Mouse (Mus musculus) myocyte (in vitro differentiated cells): ENCODE results near the gene Ldlrad3. TPM values are rescaled to one million over a fixed set of nuclear protein-coding genes. Genes with fewer than 3 reads are reported as not detected.

Experiments
- H3K27me3 ChIP-seq: one replicate; pipeline ENCODE4 v1.6.1; 2011; ENCODE audit not compliant: control insufficient read depth, insufficient read depth, insufficient read length
- H3K36me3 ChIP-seq: one replicate; pipeline ENCODE4 v1.6.1; 2011; ENCODE audit not compliant: control insufficient read depth, insufficient read depth
- H3K4me2 ChIP-seq: one replicate; pipeline ENCODE4 v1.6.1; 2011; ENCODE audit warnings: low read depth, control low read depth
- H3K4me3 ChIP-seq: one replicate; pipeline ENCODE4 v1.5.1; 2011; ENCODE audit warnings: mild to moderate bottlenecking, control low read depth, moderate library complexity
- H3K79me2 ChIP-seq: one replicate; pipeline ENCODE4 v1.6.1; 2011; ENCODE audit not compliant: control insufficient read depth, insufficient read depth
- H3ac ChIP-seq: one replicate; pipeline ENCODE4 v1.6.1; 2011; ENCODE audit not compliant: control insufficient read depth, insufficient read length
- CEBPB ChIP-seq: IDR thresholded peaks from 2 replicates; pipeline ENCODE4 v1.6.1; 2011; ENCODE audit warnings: mild to moderate bottlenecking, moderate library complexity; ENCODE audit not compliant: poor library complexity, insufficient read depth, severe bottlenecking
- E2F4 ChIP-seq: IDR thresholded peaks from one replicate; pipeline ENCODE4 v1.6.1; 2011; ENCODE audit warnings: mild to moderate bottlenecking, control low read depth, moderate library complexity; ENCODE audit not compliant: insufficient read depth
- MAX ChIP-seq: IDR thresholded peaks from one replicate; pipeline ENCODE4 v1.6.1; 2011; ENCODE audit warnings: low read depth, mild to moderate bottlenecking, control low read depth
- MYOD1 ChIP-seq, 3 experiments: IDR thresholded peaks; one replicate each; pipeline ENCODE4 v1.6.1; 2011; ENCODE audit warnings: control low read depth in 2 of 3, low read depth in 2 of 3, mild to moderate bottlenecking in 2 of 3, moderate library complexity in 1 of 3; ENCODE audit not compliant: insufficient read length in 2 of 3, control insufficient read depth in 1 of 3
- MYOG ChIP-seq, 3 experiments: IDR thresholded peaks; one replicate each; pipeline ENCODE4 v1.6.1; 2011; ENCODE audit warnings: control low read depth in 2 of 3, low read depth in 2 of 3, mild to moderate bottlenecking in 2 of 3; ENCODE audit not compliant: insufficient read length in 2 of 3, control insufficient read depth in 1 of 3, insufficient read depth in 1 of 3
- POLR2A ChIP-seq: IDR thresholded peaks from one replicate; pipeline ENCODE4 v1.6.1; 2011; ENCODE audit warnings: low read depth, mild to moderate bottlenecking, control low read depth, moderate library complexity; ENCODE audit not compliant: insufficient read length
- POLR2AphosphoS2 ChIP-seq: IDR thresholded peaks from one replicate; pipeline ENCODE4 v1.6.1; 2011; ENCODE audit warnings: low read depth, control low read depth; ENCODE audit not compliant: insufficient read length
- REST ChIP-seq: IDR thresholded peaks from one replicate; pipeline ENCODE4 v1.6.1; 2011; ENCODE audit warnings: mild to moderate bottlenecking, control low read depth, moderate library complexity; ENCODE audit not compliant: insufficient read depth, insufficient read length
- SRF ChIP-seq: IDR thresholded peaks from one replicate; pipeline ENCODE4 v1.6.1; 2011; ENCODE audit warnings: low read depth; ENCODE audit not compliant: control insufficient read depth, insufficient read length
- TCF12 ChIP-seq: IDR thresholded peaks from one replicate; pipeline ENCODE4 v1.6.1; 2011; ENCODE audit warnings: mild to moderate bottlenecking, control low read depth; ENCODE audit not compliant: poor library complexity, insufficient read depth, severe bottlenecking
- TCF3 ChIP-seq: IDR thresholded peaks from one replicate; pipeline ENCODE4 v1.6.1; 2011; ENCODE audit warnings: low read depth, control low read depth; ENCODE audit not compliant: insufficient read length
- USF1 ChIP-seq: IDR thresholded peaks from one replicate; pipeline ENCODE4 v1.6.1; 2011; ENCODE audit warnings: low read depth, mild to moderate bottlenecking, control low read depth, moderate library complexity
- polyA plus RNA-seq: library from polyadenylated mRNA; unstranded; fragments of >200 nt; fragmentation: generic; extraction: Trizol; gene quantifications from one replicate; pipeline ENCODE4 v1.2.1, GENCODE M21; 2012; ENCODE audit warnings: missing spikeins

Ldlrad3 gene
- polyA plus RNA-seq, 1 experiment: 32.1 TPM

GRCm38 (mm10) chr2:102116521-102117401 lies 69.4 kb downstream of the Ldlrad3 start:
- no peak overlapping the region for H3K4me3 ChIP-seq
- no peaks in the 10 kb centered on the region for H3K36me3 ChIP-seq
- H3K4me2 ChIP-seq: peak overlapping the region; percentile 0
- H3K27me3 ChIP-seq: no peaks in the 10 kb centered on the region
- peaks cover 45% of the 10 kb centered on the region for H3K79me2 ChIP-seq
- H3ac ChIP-seq: no peak overlapping the region
- TF ChIP-seq REST (no peak), MYOG (IDR thresholded peaks at IDR 0.05; ENCODE audit: control insufficient read depth in 1 of 3, insufficient read depth in 1 of 3, insufficient read length in 2 of 3, low read depth in 2 of 3) (peak in 2 of 3 experiments; percentile 21 to 91), CEBPB (no peak), TCF12 (peak; percentile 83), TCF3 (peak; percentile 33), MYOD1 (IDR thresholded peaks at IDR 0.05; ENCODE audit: control insufficient read depth in 1 of 3, insufficient read length in 2 of 3, low read depth in 2 of 3) (peak in 2 of 3 experiments; percentile 54 to 73)

- no peak for TF ChIP-seq E2F4
- Histone ChIP-seq H3K79me2 (peaks cover 32% of the 10 kb centered on the region), H3K4me2 (no peak overlapping the region), H3K4me3 (no peak overlapping the region), H3ac (no peak overlapping the region), H3K36me3 (peaks cover 11% of the 10 kb centered on the region), H3K27me3 (no peaks in the 10 kb centered on the region)
Observed at GRCm38 (mm10) chr2:102113801-102114200, 72.4 kb downstream of the Ldlrad3 start.

DNA sequence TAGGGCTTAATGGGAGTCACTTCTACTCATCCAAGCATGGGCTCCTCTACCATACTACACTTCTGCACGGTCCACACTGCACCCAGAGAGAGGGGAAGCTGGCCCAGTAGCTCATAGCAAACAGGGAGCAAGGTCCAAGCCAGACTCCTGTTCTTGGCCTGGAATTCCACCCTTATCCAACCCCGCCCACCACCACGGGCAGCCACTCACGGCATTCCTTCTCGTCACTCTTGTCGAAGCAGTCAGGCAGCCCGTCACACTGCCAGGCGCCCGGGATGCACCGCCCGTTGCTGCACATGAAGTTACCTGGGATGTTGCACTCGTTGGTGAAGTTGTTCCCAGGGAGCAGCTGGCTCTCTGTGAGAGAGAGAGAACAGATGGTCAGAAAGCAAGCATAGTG lies 72.9 kb downstream of the Ldlrad3 start:
- no peak overlapping the region for H3K4me3 ChIP-seq
- peaks cover 11% of the 10 kb centered on the region for H3K36me3 ChIP-seq
- H3K79me2 ChIP-seq: peaks cover 27% of the 10 kb centered on the region
- H3ac ChIP-seq: no peak overlapping the region
- no peak overlapping the region for H3K4me2 ChIP-seq
- no peaks in the 10 kb centered on the region for H3K27me3 ChIP-seq
- peak; percentile 13 to 87 (median 39) for TF ChIP-seq MYOG (IDR thresholded peaks at IDR 0.05; ENCODE audit: control insufficient read depth in 1 of 3, insufficient read depth in 1 of 3, insufficient read length in 2 of 3, low read depth in 2 of 3)
- peak in 1 of 3 experiments; percentile 50 for TF ChIP-seq MYOD1 (IDR thresholded peaks at IDR 0.05; ENCODE audit: control insufficient read depth in 1 of 3, insufficient read length in 2 of 3, low read depth in 2 of 3)
- TF ChIP-seq SRF: no peak

DNA sequence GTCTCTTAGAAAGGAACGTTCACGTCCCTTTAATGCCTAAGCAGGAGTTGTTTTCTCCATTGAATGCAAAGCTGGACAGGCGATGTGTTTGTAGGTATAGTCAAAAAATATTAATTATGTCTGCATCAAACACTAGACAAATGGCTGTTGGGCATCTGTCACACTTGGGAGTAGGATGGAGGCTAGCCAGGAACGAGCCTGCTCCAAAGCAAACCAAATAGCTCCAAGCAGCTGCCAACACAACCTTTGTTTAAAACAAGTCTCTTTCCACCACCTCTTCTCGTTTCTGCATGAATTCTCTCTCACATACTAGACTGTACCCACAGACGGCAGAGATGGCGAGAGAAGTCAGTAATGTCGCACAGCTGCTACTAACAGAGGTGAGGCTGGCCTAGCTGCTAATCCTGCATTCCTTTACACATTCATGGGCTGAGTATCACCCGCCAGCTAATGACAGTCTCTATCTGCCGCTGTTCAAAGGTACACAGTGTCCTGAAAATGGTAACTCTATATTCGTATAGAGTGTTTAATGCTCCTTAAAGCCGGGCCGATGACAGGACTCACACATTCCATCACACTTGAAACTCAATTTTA lies 74.2 kb downstream of the Ldlrad3 start:
- Histone ChIP-seq H3ac (no peak overlapping the region), H3K4me3 (no peak overlapping the region), H3K4me2 (peak overlapping the region; percentile 22), H3K36me3 (peaks cover 11% of the 10 kb centered on the region), H3K79me2 (peaks cover 24% of the 10 kb centered on the region), H3K27me3 (no peaks in the 10 kb centered on the region)
- TF ChIP-seq TCF12 (peak; percentile 68), MYOG (IDR thresholded peaks at IDR 0.05; ENCODE audit: control insufficient read depth in 1 of 3, insufficient read depth in 1 of 3, insufficient read length in 2 of 3, low read depth in 2 of 3) (peak; percentile 36 to 88 (median 81)), MYOD1 (IDR thresholded peaks at IDR 0.05; ENCODE audit: control insufficient read depth in 1 of 3, insufficient read length in 2 of 3, low read depth in 2 of 3) (peak in 2 of 3 experiments; percentile 54 to 87), TCF3 (peak; percentile 67), SRF (no peak), E2F4 (no peak)

DNA sequence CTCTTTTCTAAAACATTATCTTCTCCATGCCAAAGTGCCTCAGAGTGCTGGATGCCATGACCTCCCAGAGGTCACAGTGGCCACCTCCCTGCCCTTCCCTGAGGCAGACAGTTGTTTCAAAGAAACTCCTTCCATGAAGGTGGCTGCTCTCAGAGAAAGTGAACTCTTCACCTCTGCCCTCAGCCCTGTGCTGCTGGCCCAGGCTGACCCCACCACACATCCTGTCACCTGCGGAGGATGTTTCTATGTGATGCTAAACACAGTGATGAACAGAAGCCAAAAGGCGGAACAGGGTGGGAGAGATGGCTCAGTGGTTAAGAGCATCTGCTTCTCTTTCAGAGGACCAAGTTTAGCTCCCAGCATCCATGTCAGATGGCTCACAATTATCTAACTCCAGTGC lies 75.9 kb downstream of the Ldlrad3 start:
- Histone ChIP-seq H3K36me3 (peaks cover 15% of the 10 kb centered on the region), H3K4me3 (no peak overlapping the region), H3K79me2 (peaks cover 17% of the 10 kb centered on the region), H3K4me2 (no peak overlapping the region), H3ac (no peak overlapping the region), H3K27me3 (no peaks in the 10 kb centered on the region)
- TF ChIP-seq MAX: no peak
- no peak for TF ChIP-seq MYOD1 (IDR thresholded peaks at IDR 0.05; ENCODE audit: control insufficient read depth in 1 of 3, insufficient read length in 2 of 3, low read depth in 2 of 3)
- no peak for TF ChIP-seq POLR2AphosphoS2
- TF ChIP-seq MYOG (IDR thresholded peaks at IDR 0.05; ENCODE audit: control insufficient read depth in 1 of 3, insufficient read depth in 1 of 3, insufficient read length in 2 of 3, low read depth in 2 of 3): no peak
- no peak for TF ChIP-seq TCF3
- no peak for TF ChIP-seq POLR2A
- TF ChIP-seq TCF12: no peak
- no peak for TF ChIP-seq SRF
- no peak for TF ChIP-seq E2F4
- no peak for TF ChIP-seq REST
- no peak for TF ChIP-seq CEBPB
- TF ChIP-seq USF1: no peak
